Mouse (Mus musculus) hindbrain, embryonic 14.5 days (tissue): Measurements from ENCODE around the gene Prkar1b. TPM values are rescaled to one million over a fixed set of nuclear protein-coding genes. Genes with fewer than 3 reads are reported as not detected.

Experiments
- ATAC-seq: fragments of 200-750 bp; cut with Nextera tagmentation; 2 replicates; pipeline ENCODE4 v1.8.0; 2017; ENCODE audit warnings: moderate number of reproducible peaks, mild to moderate bottlenecking, moderate TSS enrichment, moderate library complexity; ENCODE audit not compliant: low FRiP score
- DNase-seq: peaks from one replicate; pipeline ENCODE4 v3.0.0-alpha.2; 2015; ENCODE audit warnings: low spot score
- H3K27ac ChIP-seq: fragments of 300-500 bp; sonication (generic); 2 replicates; pipeline ENCODE4 v1.5.1; 2014; ENCODE audit warnings: mild to moderate bottlenecking, moderate library complexity
- H3K27me3 ChIP-seq: fragments of 300-500 bp; sonication (generic); 2 replicates; pipeline ENCODE4 v1.6.1; 2014; ENCODE audit warnings: mild to moderate bottlenecking, low read length, mixed read lengths; ENCODE audit not compliant: control insufficient read depth, insufficient read depth
- H3K36me3 ChIP-seq: fragments of 300-500 bp; sonication (generic); replicated peaks from 2 replicates; pipeline ENCODE4 v1.6.1; 2014; ENCODE audit not compliant: control insufficient read depth, insufficient read depth
- H3K4me1 ChIP-seq: fragments of 300-500 bp; sonication (generic); replicated peaks from 2 replicates; pipeline ENCODE4 v1.6.1; 2014; ENCODE audit warnings: antibody characterized with exemption, low read length, mixed read lengths; ENCODE audit not compliant: control insufficient read depth, insufficient read depth
- H3K4me2 ChIP-seq: fragments of 300-500 bp; sonication (generic); replicated peaks from 2 replicates; pipeline ENCODE4 v1.6.1; 2014; ENCODE audit warnings: mild to moderate bottlenecking, moderate library complexity
- H3K4me3 ChIP-seq: fragments of 300-500 bp; sonication (generic); replicated peaks from 2 replicates; pipeline ENCODE4 v1.5.1; 2014; ENCODE audit warnings: mild to moderate bottlenecking, low read length
- H3K9ac ChIP-seq: fragments of 300-500 bp; sonication (generic); 2 replicates; pipeline ENCODE4 v1.6.1; 2014
- H3K9me3 ChIP-seq: fragments of 300-500 bp; sonication (generic); 2 replicates; pipeline ENCODE4 v1.6.1; 2016; ENCODE audit warnings: low read length; ENCODE audit not compliant: control insufficient read depth
- WGBS: fragments of 180-500 bp; shearing (Covaris S2); extraction: QIAGEN DNeasy Blood & Tissue Kit; methylation state at CpG from one replicate; pipeline ENCODE4 v1.1.7; 2014; 5-methylcytosine and 5-hydroxymethylcytosine counted together
- polyA plus RNA-seq: library from polyadenylated mRNA; unstranded; fragments of >200 nt; fragmentation: Nextera tagmentation; extraction: Ambion mirVana; gene quantifications from 2 replicates; pipeline ENCODE4 v1.2.1, GENCODE M21; 2014

The Prkar1b gene
- polyA plus RNA-seq, 1 experiment from 2014 or later = 215 TPM

DNA sequence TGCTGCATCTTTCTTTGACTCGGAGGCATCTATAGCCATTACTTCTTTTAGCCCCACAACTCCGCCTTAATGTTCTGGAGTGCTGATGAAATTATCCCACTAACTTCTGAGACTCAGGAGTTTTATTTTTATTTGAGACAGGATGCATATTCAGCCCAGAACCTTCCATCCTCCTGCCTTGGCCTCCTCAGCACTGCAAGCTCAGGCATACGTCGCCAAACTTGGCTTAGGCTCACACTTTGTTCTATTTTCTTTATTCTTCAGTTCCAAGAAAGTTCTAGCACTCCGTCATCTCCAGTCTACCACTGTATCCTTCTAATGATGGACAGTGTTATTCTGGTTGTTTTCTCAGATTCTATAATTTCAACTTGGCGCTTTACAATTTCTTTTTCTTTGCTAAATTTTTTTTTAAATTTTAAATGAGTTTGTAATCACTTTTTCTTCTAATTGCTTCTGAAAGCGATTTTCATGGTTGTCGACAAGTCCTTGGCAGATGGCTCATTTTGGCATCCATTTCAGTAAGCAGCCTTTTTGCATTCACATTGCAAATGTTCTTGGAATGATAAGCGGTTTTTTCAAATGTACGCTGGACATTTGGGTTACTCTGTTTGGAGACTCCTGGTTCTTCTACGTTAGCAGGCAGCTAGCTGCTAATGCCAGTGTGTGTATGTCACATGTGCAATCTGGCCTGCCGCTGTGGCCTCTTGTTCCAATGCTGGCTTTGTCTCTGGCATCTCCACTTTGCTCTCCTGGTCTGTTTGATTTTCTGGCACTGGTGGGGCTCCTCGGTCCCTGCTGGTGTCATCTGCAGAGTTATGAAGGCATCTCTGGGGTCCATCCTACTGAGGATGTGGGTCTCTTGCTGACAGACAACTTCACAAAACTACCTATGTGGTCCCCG is 2.4 kb downstream of the Prkar1b start:
- no peak for ATAC-seq
- peaks cover 17% of the 10 kb centered on the region for H3K4me1 ChIP-seq
- H3K27ac ChIP-seq = no peak overlapping the region
- no peak overlapping the region for H3K9ac ChIP-seq
- H3K4me2 ChIP-seq = no peak overlapping the region
- H3K4me3 ChIP-seq = no peak overlapping the region
- no peaks in the 10 kb centered on the region for H3K36me3 ChIP-seq
- H3K27me3 ChIP-seq = no peaks in the 10 kb centered on the region
- H3K9me3 ChIP-seq = no peaks in the 10 kb centered on the region
- WGBS = 81% methylated on average over 14 of the region's 14 CpGs
- DNase-seq = no peak

DNA sequence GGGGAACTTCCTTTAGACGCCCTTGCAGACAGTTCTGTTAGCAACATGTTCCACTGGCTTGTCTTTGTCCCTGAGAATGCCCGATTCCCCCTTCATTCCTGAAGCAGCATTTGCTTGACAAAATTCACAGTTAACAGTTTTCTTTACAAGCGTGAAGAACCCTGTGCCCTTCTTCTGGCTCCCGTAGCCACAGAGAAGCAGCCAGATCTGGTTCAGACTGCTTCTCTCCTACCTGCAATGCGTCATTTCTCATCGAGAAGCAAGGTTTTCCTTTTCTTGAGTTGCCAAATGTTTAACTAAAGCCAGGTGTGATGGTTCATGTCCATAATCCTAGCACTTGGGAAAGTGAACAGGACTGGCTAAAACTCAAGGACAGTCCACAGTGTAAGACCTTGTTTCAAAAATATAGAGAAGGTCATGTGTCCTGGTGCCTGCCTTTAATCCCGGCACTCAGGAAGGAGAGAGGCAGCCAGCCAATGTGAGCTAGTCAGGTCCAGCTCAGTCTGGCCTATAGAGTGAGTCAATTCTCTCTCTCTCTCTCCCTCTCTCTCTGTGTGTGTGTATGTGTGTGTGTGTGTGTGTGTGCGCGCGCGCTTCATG is 3.2 kb downstream of the Prkar1b start:
- DNase-seq = no peak
- Histone ChIP-seq H3K27ac (no peak overlapping the region), H3K36me3 (no peaks in the 10 kb centered on the region), H3K9ac (no peak overlapping the region), H3K4me3 (no peak overlapping the region), H3K27me3 (no peaks in the 10 kb centered on the region), H3K4me1 (peaks cover 15% of the 10 kb centered on the region), H3K4me2 (no peak overlapping the region), H3K9me3 (no peaks in the 10 kb centered on the region)
- WGBS = 88% methylated on average over 11 of the region's 11 CpGs
- no peak for ATAC-seq

DNA sequence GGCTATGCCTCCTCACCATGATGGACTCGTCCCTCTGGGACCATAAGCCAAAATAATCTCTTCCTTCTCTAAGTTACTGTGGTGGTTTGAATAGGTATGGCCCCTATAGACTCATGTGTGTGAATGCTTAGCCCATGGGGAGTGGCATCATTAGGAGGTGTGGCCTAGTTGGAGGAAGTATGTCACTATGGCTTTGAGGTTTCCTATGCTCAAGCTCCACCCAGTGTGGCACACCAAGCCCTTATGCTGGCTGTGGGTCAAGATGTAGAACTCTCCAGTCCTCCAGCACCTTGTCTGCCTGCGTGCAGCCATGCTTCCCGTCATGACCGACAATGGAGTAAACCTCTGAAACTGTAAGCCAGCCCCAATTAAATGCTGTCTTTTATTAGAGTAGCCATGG is 4.1 kb downstream of the Prkar1b start:
- H3K36me3 ChIP-seq = no peaks in the 10 kb centered on the region
- H3K9ac ChIP-seq = no peak overlapping the region
- no peak overlapping the region for H3K27ac ChIP-seq
- H3K27me3 ChIP-seq = no peaks in the 10 kb centered on the region
- WGBS = 89% methylated on average over 4 of the region's 4 CpGs
- peaks cover 7% of the 10 kb centered on the region for H3K4me1 ChIP-seq
- ATAC-seq (no peak), DNase-seq (no peak)
- H3K4me2 ChIP-seq = no peak overlapping the region
- no peak overlapping the region for H3K4me3 ChIP-seq
- H3K9me3 ChIP-seq = no peaks in the 10 kb centered on the region

GRCm38 (mm10) chr5:139143890-139144289 is 5.9 kb downstream of the Prkar1b start:
- H3K9ac ChIP-seq = no peak overlapping the region
- H3K36me3 ChIP-seq = no peaks in the 10 kb centered on the region
- WGBS = 71% methylated on average over 3 of the region's 3 CpGs
- DNase-seq (no peak), ATAC-seq (no peak)
- no peaks in the 10 kb centered on the region for H3K9me3 ChIP-seq
- H3K27ac ChIP-seq = no peak overlapping the region
- H3K4me2 ChIP-seq = no peak overlapping the region
- no peak overlapping the region for H3K4me3 ChIP-seq
- H3K4me1 ChIP-seq = 0 out of 2 replicates have a peak, but pooled peaks cover 2% of the 10 kb centered on the region
- no peaks in the 10 kb centered on the region for H3K27me3 ChIP-seq

GRCm38 (mm10) chr5:139141326-139141725 is 8.5 kb downstream of the Prkar1b start:
- H3K9ac ChIP-seq = no peak overlapping the region
- no peaks in the 10 kb centered on the region for H3K9me3 ChIP-seq
- H3K36me3 ChIP-seq = no peaks in the 10 kb centered on the region
- H3K27ac ChIP-seq = no peak overlapping the region
- H3K4me3 ChIP-seq = no peak overlapping the region
- 75% methylated on average over 5 of the region's 5 CpGs for WGBS
- H3K4me1 ChIP-seq = no peaks in the 10 kb centered on the region
- DNase-seq (no peak), ATAC-seq (no peak)
- no peaks in the 10 kb centered on the region for H3K27me3 ChIP-seq
- no peak overlapping the region for H3K4me2 ChIP-seq

- no peak overlapping the region for H3K27ac ChIP-seq
- H3K36me3 ChIP-seq = no peaks in the 10 kb centered on the region
- no peak for ATAC-seq
- no peak overlapping the region for H3K9ac ChIP-seq
- DNase-seq = no peak
- no peaks in the 10 kb centered on the region for H3K9me3 ChIP-seq
- H3K27me3 ChIP-seq = no peaks in the 10 kb centered on the region
- H3K4me2 ChIP-seq = no peak overlapping the region
- H3K4me1 ChIP-seq = no peaks in the 10 kb centered on the region
- WGBS = 80% methylated on average over 9 of the region's 9 CpGs
- H3K4me3 ChIP-seq = no peak overlapping the region
These were observed 9.2 kb downstream of the Prkar1b start for GRCm38 (mm10) chr5:139140589-139140988.

DNA sequence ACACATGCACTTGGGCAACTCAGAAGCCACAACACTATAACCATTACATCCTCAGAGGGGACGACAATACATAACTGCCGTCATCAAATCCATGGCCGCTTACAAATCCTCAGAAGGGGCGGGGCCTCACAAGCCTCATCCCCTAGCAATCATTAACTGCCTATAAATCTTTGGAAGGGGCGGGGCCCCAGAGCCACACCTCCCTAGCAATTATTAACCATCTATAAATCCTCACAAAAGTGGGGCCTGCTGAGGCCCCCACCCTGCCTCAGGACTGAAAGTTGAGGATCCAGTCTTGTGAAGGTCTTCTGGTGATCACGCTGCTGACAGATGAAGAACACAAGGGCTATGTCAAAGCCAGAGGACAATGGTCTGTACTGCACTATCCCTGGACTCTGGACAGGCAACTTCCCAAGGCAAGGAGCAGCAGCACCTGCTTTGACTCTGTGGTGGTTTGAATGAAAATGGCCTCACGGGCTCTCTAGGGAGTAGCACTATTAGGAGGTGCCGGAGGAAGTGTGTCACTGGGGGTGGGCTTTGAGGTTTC is 10.8 kb downstream of the Prkar1b start:
- H3K36me3 ChIP-seq = no peaks in the 10 kb centered on the region
- no peak for ATAC-seq
- 82% methylated on average over 8 of the region's 8 CpGs for WGBS

GRCm38 (mm10) chr5:139138261-139138925 is 11.4 kb downstream of the Prkar1b start:
- ATAC-seq (no peak), DNase-seq (peak; percentile 47)
- 57% methylated on average over 12 of the region's 12 CpGs for WGBS
- Histone ChIP-seq H3K4me2 (no peak overlapping the region), H3K9ac (no peak overlapping the region), H3K27me3 (no peaks in the 10 kb centered on the region), H3K4me3 (no peak overlapping the region), H3K4me1 (no peaks in the 10 kb centered on the region), H3K27ac (0 out of 2 replicates have a peak overlapping the region, but pooled peaks have one; percentile 48), H3K9me3 (no peaks in the 10 kb centered on the region), H3K36me3 (no peaks in the 10 kb centered on the region)

More for the DNA sequence above, 10.8 kb downstream of the Prkar1b start:
- no peak overlapping the region for H3K4me3 ChIP-seq
- no peaks in the 10 kb centered on the region for H3K9me3 ChIP-seq
- DNase-seq = no peak
- no peak overlapping the region for H3K9ac ChIP-seq
- H3K4me1 ChIP-seq = no peaks in the 10 kb centered on the region
- H3K27me3 ChIP-seq = no peaks in the 10 kb centered on the region
- H3K27ac ChIP-seq = 0 out of 2 replicates have a peak overlapping the region, but pooled peaks have one; percentile 48
- no peak overlapping the region for H3K4me2 ChIP-seq

GRCm38 (mm10) chr5:139137176-139137575 is 12.6 kb downstream of the Prkar1b start:
- DNase-seq = no peak
- Histone ChIP-seq H3K4me1 (no peaks in the 10 kb centered on the region), H3K27me3 (no peaks in the 10 kb centered on the region), H3K27ac (no peak overlapping the region), H3K36me3 (no peaks in the 10 kb centered on the region), H3K4me2 (no peak overlapping the region), H3K4me3 (no peak overlapping the region), H3K9ac (no peak overlapping the region), H3K9me3 (no peaks in the 10 kb centered on the region)
- WGBS = 82% methylated on average over 6 of the region's 6 CpGs
- no peak for ATAC-seq
